Mouse (Mus musculus) kidney, adult 2 months (tissue): ENCODE data around the gene 2510009E07Rik.

Experiments
- CTCF ChIP-seq: fragments of 200-500 bp; conservative IDR thresholded peaks from 2 replicates; pipeline ENCODE4 v1.5.1; 2011; ENCODE audit warnings: low read depth, mild to moderate bottlenecking, control low read depth, low read length, moderate library complexity, mixed read lengths; ENCODE audit not compliant: insufficient read depth, insufficient read length
- POLR2A ChIP-seq: fragments of 200-500 bp; IDR thresholded peaks from one replicate; pipeline ENCODE4 v1.6.1; 2011; ENCODE audit warnings: low read depth, low read length, control low read depth

DNA sequence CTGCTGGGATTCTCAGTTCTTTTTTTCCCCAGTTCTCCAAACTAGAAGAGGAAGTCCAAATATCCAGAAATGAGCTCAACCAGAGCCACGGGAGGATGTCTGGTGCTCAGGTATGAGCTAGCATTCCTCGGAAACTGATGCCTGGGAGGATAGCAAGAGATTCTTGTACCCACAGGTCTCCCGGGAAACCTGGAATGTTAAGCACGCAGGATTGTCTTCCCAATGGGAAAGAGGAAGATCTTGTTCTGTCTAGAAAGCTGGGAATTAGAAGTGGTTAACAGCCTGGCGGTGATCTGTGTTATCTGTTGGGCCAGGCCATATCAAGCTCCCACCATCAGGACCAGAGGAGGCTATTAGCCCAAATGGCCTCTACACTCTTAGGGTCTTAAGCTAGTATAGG is 10.2 kb upstream of the 2510009E07Rik start:
- TF ChIP-seq CTCF, result no peak
- TF ChIP-seq POLR2A, result no peak
